Mouse (Mus musculus) thymus, adult 2 months (tissue): Measurements from ENCODE around the gene Prkce.

Experiments used
- CTCF ChIP-seq: fragments of 200-500 bp; IDR thresholded peaks from 2 replicates; pipeline ENCODE4 v1.5.1; 2012; ENCODE audit warnings: mild to moderate bottlenecking, control low read depth, low read length, moderate library complexity, borderline replicate concordance; ENCODE audit not compliant: control insufficient read depth, poor library complexity, insufficient read depth; ENCODE audit errors: extremely low read depth
- POLR2A ChIP-seq: fragments of 200-500 bp; IDR thresholded peaks from 2 replicates; pipeline ENCODE4 v1.6.1; 2012; ENCODE audit warnings: mild to moderate bottlenecking, low read length, control low read depth, moderate library complexity; ENCODE audit not compliant: control insufficient read depth, poor library complexity, insufficient read depth; ENCODE audit errors: extremely low read depth

- TF ChIP-seq CTCF (no peak), POLR2A (no peak)
These were observed 337.6 kb downstream of the Prkce start, which contains the start of gene Gm10309 for GRCm38 (mm10) chr17:86505183-86505631.
